In the genomic region with DNA sequence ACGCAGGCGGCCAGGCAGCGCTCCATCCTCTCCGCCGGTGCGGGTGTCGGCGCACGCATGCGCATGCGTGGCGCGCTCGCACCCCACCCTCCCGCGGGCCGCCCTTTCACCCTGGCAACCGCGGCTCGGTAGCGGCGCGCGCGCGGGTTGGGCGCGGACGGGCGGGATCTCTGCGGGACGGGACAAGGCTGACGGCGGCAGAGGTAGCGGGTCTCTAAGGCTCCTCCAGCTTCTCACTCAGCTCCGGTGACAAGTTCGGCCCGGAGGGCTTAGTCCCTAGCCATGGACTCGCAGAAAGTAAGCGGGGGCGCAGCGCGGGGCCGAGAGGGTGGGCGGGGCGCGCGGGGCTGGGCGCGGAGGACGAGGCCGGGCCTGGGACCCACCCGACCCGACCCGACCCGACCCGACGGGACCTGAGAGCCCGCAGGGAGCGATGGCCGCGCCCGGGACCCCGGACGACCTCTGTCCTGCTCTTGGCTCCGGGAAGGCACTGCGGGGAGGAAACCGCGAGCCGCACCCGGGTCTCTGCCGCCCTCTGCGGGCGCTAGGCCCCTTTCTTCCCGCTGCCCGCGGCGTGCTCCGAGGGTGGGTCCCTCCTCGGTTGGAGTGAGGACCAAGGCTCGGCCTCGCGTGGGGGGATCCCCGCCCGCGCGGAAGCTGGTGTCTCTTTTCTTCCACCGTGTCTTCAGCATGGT, we compare ENCODE assay signal across 8 mouse cellular contexts. TPM values are rescaled to one million over a fixed set of nuclear protein-coding genes. Genes with fewer than 3 reads are reported as not detected.
DNase-seq lines count a peak whose midpoint lies in the region; ATAC-seq and TF ChIP-seq lines count a peak whose summit lies in the region.

A gene (plus strand): TSS at position 156 of the 695 bp plus-strand sequence.

- H3K36me3 ChIP-seq in embryonic facial prominence, embryonic 10.5 days (replicated peaks), result peaks cover 3% of the 10 kb centered on the region; the same call in 1 of the 2 replicates
- no peaks in the 10 kb centered on the region for H3K36me3 ChIP-seq in intestine, postnatal 0 days (ENCODE audit: control insufficient read depth, insufficient read depth)
- 0 out of 2 replicates have a peak, but pooled peaks cover under 1% of the 10 kb centered on the region for H3K36me3 ChIP-seq in limb, embryonic 10.5 days
- no peaks in the 10 kb centered on the region for H3K36me3 ChIP-seq in midbrain, embryonic 11.5 days (ENCODE audit: control insufficient read depth, insufficient read depth, low read length)
- H3K36me3 ChIP-seq in small intestine, adult 2 months (ENCODE audit: control insufficient read depth, insufficient read depth, low read length), result no peaks in the 10 kb centered on the region

- TF ChIP-seq POLR2A in small intestine, adult 2 months (IDR thresholded peaks at IDR 0.05; ENCODE audit: low read depth, low read length), result 0 out of 2 replicates have a peak, but pooled peaks have one; percentile 25

- H3K9ac ChIP-seq in intestine, postnatal 0 days (ENCODE audit: low read depth, low read length), result peak within 1 kb of the TSS; percentile 81
- peak within 1 kb of the TSS; percentile 89 for H3K9ac ChIP-seq in midbrain, embryonic 11.5 days (ENCODE audit: low read length)

- H3K27ac ChIP-seq in embryonic facial prominence, embryonic 10.5 days (replicated peaks), result peak within 1 kb of the TSS; percentile 94
- peak within 1 kb of the TSS; percentile 60 for H3K27ac ChIP-seq in intestine, postnatal 0 days (ENCODE audit: low read depth, low read length)
- H3K27ac ChIP-seq in limb, embryonic 10.5 days, result peak within 1 kb of the TSS; percentile 94
- peak within 1 kb of the TSS; percentile 72 for H3K27ac ChIP-seq in midbrain, embryonic 11.5 days (ENCODE audit: low read depth, low read length)
- H3K27ac ChIP-seq in small intestine, adult 2 months (ENCODE audit: insufficient read depth, low read depth, low read length), result peak within 1 kb of the TSS; percentile 36

- H3K27me3 ChIP-seq in embryonic facial prominence, embryonic 10.5 days (replicated peaks; ENCODE audit: low read depth, poor library complexity, severe bottlenecking), result peaks cover 13% of the 10 kb centered on the region; the same call in 1 of the 2 replicates
- H3K27me3 ChIP-seq in intestine, postnatal 0 days (replicated peaks; ENCODE audit: control insufficient read depth, insufficient read depth, low read length), result no peaks in the 10 kb centered on the region
- no peaks in the 10 kb centered on the region for H3K27me3 ChIP-seq in limb, embryonic 10.5 days (ENCODE audit: low read depth, poor library complexity, severe bottlenecking)
- no peaks in the 10 kb centered on the region; the same call in 1 of the 2 replicates for H3K27me3 ChIP-seq in midbrain, embryonic 11.5 days (ENCODE audit: control insufficient read depth, insufficient read depth, low read length)
- H3K27me3 ChIP-seq in small intestine, adult 2 months (ENCODE audit: control insufficient read depth, insufficient read depth, low read length), result no peaks in the 10 kb centered on the region

- peak; percentile 80 for ATAC-seq in granulocyte monocyte progenitor cell, adult 5-6 weeks (replicated peaks; ENCODE audit: poor library complexity, severe bottlenecking)
- ATAC-seq in intestine, postnatal 0 days, result peak; percentile 89
- peak; percentile 93 for ATAC-seq in midbrain, embryonic 11.5 days (ENCODE audit: low FRiP score)
- ATAC-seq in monocyte, adult 5-6 weeks (replicated peaks; ENCODE audit: insufficient number of reproducible peaks, low FRiP score, low TSS enrichment, poor library complexity, severe bottlenecking), result no peak

- peak within 1 kb of the TSS; percentile 98 for H3K4me2 ChIP-seq in intestine, postnatal 0 days (replicated peaks; ENCODE audit: low read depth)
- H3K4me2 ChIP-seq in midbrain, embryonic 11.5 days, result peak within 1 kb of the TSS; percentile 60

- no peaks in the 10 kb centered on the region for H3K9me3 ChIP-seq in embryonic facial prominence, embryonic 10.5 days
- H3K9me3 ChIP-seq in intestine, postnatal 0 days (ENCODE audit: control insufficient read depth), result no peaks in the 10 kb centered on the region
- no peaks in the 10 kb centered on the region for H3K9me3 ChIP-seq in limb, embryonic 10.5 days (replicated peaks)
- no peaks in the 10 kb centered on the region for H3K9me3 ChIP-seq in midbrain, embryonic 11.5 days (ENCODE audit: control insufficient read depth, low read length)

- H3K4me1 ChIP-seq in embryonic facial prominence, embryonic 10.5 days, result peaks cover 24% of the 10 kb centered on the region
- H3K4me1 ChIP-seq in intestine, postnatal 0 days (replicated peaks; ENCODE audit: control insufficient read depth, insufficient read depth, low read length), result no peaks in the 10 kb centered on the region
- H3K4me1 ChIP-seq in limb, embryonic 10.5 days, result peaks cover 9% of the 10 kb centered on the region
- H3K4me1 ChIP-seq in midbrain, embryonic 11.5 days (ENCODE audit: control insufficient read depth, insufficient read depth, low read length), result peaks cover 12% of the 10 kb centered on the region
- H3K4me1 ChIP-seq in small intestine, adult 2 months (ENCODE audit: control insufficient read depth, insufficient read depth, insufficient read length, low read length), result peaks cover 6% of the 10 kb centered on the region

- peak; percentile 85 for DNase-seq in adrenal gland, postnatal 25 days
- peak; percentile 87 for DNase-seq in embryonic facial prominence, embryonic 10.5 days (ENCODE audit: low spot score)
- peak; percentile 85 for DNase-seq in limb, embryonic 10.5 days (ENCODE audit: low spot score)
- DNase-seq in midbrain, embryonic 11.5 days (ENCODE audit: low spot score, missing footprints), result peak; percentile 98

- H3K4me3 ChIP-seq in embryonic facial prominence, embryonic 10.5 days, result peak within 1 kb of the TSS; percentile 90
- peak within 1 kb of the TSS; percentile 93 for H3K4me3 ChIP-seq in intestine, postnatal 0 days (ENCODE audit: low read depth, low read length)
- H3K4me3 ChIP-seq in limb, embryonic 10.5 days, result peak within 1 kb of the TSS; percentile 88
- peak within 1 kb of the TSS; percentile 85 for H3K4me3 ChIP-seq in midbrain, embryonic 11.5 days (ENCODE audit: low read depth, low read length)
- peak within 1 kb of the TSS; percentile 88 for H3K4me3 ChIP-seq in small intestine, adult 2 months (ENCODE audit: low read depth, low read length)

- TF ChIP-seq CTCF in intestine, postnatal 0 days (IDR thresholded peaks at IDR 0.05; ENCODE audit: low read depth), result peak; percentile 69
- peak; percentile 21; the same call in 1 of the 2 replicates for TF ChIP-seq CTCF in small intestine, adult 2 months (IDR thresholded peaks at IDR 0.05; ENCODE audit: extremely low read depth, insufficient read length, insufficient replicate concordance, low read depth, low read length)

- under 1% methylated on average over 88 of the region's 88 CpGs for WGBS in embryonic facial prominence, embryonic 10.5 days
- under 1% methylated on average over 83 of the region's 88 CpGs for WGBS in intestine, postnatal 0 days
- WGBS in limb, embryonic 10.5 days, result under 1% methylated on average over 80 of the region's 88 CpGs
- WGBS in midbrain, embryonic 11.5 days, result under 1% methylated on average over 81 of the region's 88 CpGs
- WGBS in small intestine, adult 2 months, result under 1% methylated on average over 61 of the region's 88 CpGs

RNA-seq across cellular contexts. Expression of the gene that starts here (rescaled TPM):
- total RNA-seq in adrenal gland, postnatal 25 days (2021), result 7.1 and 10.2 TPM in 2 replicates
- 19.2 and 21.3 TPM in 2 replicates for polyA plus RNA-seq in embryonic facial prominence, embryonic 10.5 days (2016; fragmentation: Nextera tagmentation; extraction: Ambion mirVana)
- 7.6 and 8.7 TPM in 2 replicates for total RNA-seq in granulocyte monocyte progenitor cell, adult 5-6 weeks (2014; fragmentation: Nextera tagmentation)
- 2.5 and 4.1 TPM in 2 replicates for total RNA-seq in granulocyte monocyte progenitor cell, adult 5-6 weeks (2017)
- 5.4 and 6.8 TPM in 2 replicates for polyA plus RNA-seq in intestine, postnatal 0 days (2015; fragmentation: Nextera tagmentation; extraction: Ambion mirVana)
- polyA plus RNA-seq in limb, embryonic 10.5 days (2016; fragmentation: Nextera tagmentation; extraction: Ambion mirVana), result 11.5 and 12.9 TPM in 2 replicates
- 22.7 and 26.8 TPM in 2 replicates for polyA plus RNA-seq in midbrain, embryonic 11.5 days (2014; fragmentation: Nextera tagmentation; extraction: Ambion mirVana)
- 0.09 and 0.53 TPM in 2 replicates for polyA plus RNA-seq in small intestine, adult 2 months (2012; rRNA removed)
- total RNA-seq in monocyte, adult 5-6 weeks (2017), result 0.19 to 2.6 TPM (median 1.7 TPM) in 3 replicates

Comparison
In these comparisons a context has a peak if more than half of its experiments do, and no peak if none do; other contexts are left out.
1. H3K27ac ChIP-seq: peak in every context shown above with its lines; median percentile 94 in embryonic facial prominence, embryonic 10.5 days; 94 in limb, embryonic 10.5 days; 72 in midbrain, embryonic 11.5 days; 60 in intestine, postnatal 0 days; 36 in small intestine, adult 2 months.